Mouse (Mus musculus) spleen, adult 18-20 months (tissue): ENCODE data around the gene Ugt1a10.
"Not testable (repeated sequence)": the region's sequence is repeated elsewhere in the genome, so short reads cannot be mapped to it uniquely, and the experiment has no call there.

Experiments
- DNase-seq, 2 experiments: peaks; one replicate each; pipeline ENCODE4 v3.0.0; 2022; ENCODE audit warnings: mixed read lengths in 2 of 2

Ugt1a10 gene

DNA sequence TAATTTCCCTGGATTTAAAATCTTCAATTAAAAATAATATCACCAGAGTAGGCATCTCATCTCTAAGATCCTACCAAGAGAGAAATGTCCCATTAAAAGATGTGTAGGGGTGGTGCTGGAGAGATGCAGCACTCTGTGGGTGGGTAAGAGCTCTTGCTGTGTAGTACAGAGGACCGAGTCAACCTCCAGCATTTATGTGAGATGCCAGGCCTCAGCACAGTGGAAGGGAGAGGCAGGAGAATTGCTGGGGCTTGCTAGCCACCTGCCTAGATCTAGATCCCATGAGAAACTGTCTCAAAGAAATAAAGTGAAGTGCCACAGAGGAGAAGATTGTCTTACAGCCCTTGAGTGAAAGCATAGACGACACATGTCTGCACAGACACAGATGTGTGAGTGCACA, 161.4 kb downstream of the Ugt1a10 start:
- DNase-seq: no peak

DNA sequence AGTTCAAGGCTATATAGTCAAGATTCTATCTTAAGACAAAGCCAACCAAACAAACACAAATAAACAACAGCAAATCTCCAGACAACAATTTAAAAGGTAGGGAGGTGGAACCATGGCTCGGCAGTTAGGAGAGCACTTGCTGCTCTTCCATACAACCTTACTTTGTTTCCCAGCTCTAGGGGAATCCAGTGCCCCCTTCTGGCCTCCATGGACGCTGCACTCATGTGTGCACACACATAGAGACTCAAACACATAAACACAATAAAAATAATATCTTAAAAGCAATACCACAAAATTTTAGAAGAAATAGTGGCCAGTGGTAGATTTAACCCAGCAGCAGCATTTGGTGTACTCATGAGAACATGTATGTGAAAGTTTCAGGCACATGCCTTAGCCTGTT, 162.0 kb downstream of the Ugt1a10 start:
- DNase-seq: no peak

- no peak for DNase-seq
Observed at GRCm38 (mm10) chr1:88217576-88217975, 162.4 kb downstream of the Ugt1a10 start.

DNA sequence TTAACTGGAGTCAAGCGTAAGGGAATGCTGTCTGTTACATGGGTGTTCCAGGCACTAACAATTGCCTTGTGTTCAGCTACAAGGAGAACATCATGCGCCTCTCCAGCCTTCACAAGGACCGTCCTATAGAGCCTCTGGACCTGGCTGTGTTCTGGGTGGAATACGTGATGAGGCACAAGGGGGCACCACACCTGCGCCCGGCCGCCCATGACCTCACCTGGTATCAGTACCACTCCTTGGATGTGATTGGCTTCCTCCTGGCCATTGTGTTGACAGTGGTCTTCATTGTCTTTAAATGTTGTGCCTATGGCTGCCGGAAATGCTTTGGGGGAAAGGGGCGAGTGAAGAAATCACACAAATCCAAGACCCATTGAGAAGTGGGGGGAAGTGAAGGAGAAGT, 162.9 kb downstream of the Ugt1a10 start:
- DNase-seq: no peak

GRCm38 (mm10) chr1:88218591-88218990, 163.4 kb downstream of the Ugt1a10 start:
- no peak for DNase-seq

- no peak for DNase-seq
Observed at GRCm38 (mm10) chr1:88219054-88219453, 163.9 kb downstream of the Ugt1a10 start.

- DNase-seq: no peak
Observed at GRCm38 (mm10) chr1:88220336-88220735, 165.1 kb downstream of the Ugt1a10 start.

DNA sequence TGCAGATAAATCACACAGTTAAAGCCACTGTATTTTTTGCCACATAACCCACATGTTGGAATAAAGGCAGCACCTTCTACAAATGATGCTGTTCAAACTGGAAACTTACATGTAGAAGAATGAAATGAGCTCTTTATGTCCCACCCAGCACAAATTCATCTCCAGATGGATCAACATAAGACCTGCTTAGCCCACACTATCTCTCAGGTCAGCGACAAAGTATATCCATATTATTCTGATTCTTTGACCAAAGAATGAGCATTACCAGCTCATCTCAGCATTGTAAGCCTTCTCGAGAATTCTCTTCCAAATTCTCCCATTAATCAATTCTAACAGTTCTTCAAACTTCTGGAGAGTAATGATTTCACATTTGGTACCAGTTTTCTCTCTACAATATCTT, 167.0 kb downstream of the Ugt1a10 start:
- no peak for DNase-seq

- peak in 1 of 2 experiments; percentile 6 for DNase-seq
Observed at GRCm38 (mm10) chr1:88223011-88223515, 167.9 kb downstream of the Ugt1a10 start.

- DNase-seq: no peak
Observed at GRCm38 (mm10) chr1:88223591-88223990, 168.4 kb downstream of the Ugt1a10 start.

DNA sequence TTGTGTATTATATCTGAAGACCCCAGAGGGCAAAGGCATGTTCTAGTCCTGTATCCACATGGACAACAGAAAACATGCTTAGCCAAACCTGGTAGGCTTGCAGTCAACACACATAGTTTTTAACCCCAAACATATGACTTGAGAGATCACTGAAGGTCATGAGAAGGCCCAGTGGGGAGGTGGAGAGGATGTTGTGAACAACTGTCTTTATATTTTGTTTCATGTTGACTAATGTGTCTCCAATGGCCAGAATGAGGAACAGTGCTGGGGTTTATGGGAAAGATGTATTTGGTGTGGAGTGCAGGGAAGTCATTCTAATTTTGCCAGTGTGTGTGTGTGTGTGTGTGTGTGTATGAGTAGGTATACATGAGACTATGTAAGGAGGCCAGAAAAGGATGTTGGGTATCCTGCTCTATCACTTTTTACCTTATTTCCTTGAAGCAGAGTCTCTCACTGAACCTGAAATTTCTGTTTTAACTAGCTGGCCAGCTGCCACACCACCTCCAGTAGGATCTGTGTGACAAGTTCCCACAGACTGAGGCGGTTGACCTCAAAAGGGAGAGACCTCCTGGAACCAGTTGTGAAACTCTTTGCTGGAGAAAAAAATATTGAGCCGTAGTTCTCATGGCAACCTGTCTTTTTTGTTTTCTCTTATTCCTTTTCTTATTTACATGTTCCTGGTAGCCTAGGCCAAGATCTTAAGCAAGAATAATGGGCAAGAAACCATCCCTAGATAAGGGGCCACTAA, 169.0 kb downstream of the Ugt1a10 start:
- DNase-seq: no peak

- DNase-seq: not testable (repeated sequence)
Observed at GRCm38 (mm10) chr1:88225301-88225700, 170.1 kb downstream of the Ugt1a10 start.

DNA sequence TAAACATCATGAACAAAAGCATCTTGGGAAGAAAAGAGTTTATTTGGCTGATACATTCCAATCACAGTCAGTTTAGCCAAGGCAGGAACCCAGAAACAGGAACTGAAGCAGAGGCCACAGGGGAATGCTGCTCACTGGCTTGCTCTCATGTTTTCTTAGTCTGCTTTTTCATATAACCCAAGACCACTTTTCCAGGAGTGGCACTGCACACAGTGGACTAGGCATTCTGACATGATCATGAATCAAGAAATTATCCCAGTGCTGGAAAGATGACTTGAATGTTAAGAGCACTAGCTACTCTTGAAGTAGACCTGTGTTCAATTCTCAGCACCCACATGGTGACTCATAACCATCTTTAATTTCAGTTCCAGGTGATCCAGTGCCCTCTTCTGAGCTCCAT, 170.6 kb downstream of the Ugt1a10 start:
- no peak for DNase-seq

DNA sequence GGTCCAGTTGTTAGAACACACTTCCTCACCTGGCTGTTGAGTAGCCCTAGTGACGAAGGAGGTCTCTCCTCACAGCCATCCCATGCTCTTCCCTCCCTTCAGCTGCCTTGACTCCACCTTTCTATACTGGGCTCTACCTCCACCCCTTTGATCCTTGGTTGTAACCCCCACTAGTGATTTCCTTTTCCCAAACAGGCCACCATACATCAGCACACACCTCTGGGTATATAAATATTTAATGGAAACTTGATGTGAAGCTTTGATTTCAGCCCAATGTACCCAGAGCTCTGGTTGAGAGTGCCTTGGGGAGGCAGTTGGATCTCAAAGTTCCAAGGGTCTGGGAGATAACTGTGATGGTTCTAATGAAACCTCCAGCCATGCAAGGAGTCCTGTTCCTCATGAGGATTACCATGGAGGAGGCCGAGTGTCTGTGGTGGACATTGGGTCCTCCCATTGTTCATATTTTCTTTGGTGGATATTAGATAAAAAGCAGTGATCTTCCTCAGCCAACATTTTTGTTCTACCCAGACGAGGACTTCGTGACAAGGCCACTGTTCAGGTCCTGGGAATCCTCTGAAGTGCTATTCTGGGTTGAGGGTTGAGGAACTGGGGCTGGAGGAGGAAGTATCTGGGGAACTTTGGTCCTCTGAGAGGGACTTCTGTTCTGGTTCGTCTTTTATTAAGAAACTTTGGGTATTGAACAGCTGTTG, 171.6 kb downstream of the Ugt1a10 start, which contains the start of gene Mroh2a:
Mroh2a (plus strand) TSS at position 317 of the 710 bp plus-strand sequence.
- peak in 1 of 2 experiments; percentile 26 for DNase-seq

DNA sequence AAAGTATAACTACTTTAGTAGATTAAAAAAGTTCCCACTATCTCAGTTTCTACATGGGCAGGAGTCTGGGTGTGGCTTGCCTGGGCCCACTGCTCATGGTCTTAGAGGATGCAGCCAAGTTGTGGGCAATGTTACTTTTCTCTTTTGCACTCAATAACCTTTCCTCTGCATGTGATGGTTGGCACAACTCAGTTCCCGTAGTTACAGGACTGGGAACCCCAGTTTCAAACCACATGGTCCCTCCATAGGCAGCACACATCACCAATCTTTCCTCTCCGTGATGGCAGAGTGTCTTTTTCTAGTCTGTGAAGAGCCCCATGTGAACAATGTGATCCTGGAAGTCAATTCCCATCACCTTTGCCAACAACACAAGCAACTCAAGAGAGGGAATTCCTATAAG, 172.3 kb downstream of the Ugt1a10 start:
- peak in 1 of 2 experiments; percentile 6 for DNase-seq

DNA sequence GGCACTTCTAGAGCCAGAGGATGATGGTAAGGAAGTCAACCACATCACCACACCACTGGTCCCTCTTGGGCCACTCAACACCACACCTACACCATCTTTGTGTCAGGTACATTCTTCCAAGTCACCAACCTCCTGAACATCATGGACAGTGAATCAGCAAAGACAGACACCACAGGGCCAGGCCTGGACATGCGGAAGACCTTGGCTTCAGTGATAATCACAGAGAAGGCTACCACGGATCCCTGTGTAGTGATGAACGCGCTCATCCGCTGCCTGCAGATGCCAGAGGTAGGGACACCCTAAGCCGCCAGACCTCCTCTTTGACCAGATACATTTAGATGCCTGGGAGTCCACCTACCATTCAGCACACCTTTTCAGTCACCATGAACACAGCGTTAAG, 172.9 kb downstream of the Ugt1a10 start:
- DNase-seq: peak; percentile 10 to 16

DNA sequence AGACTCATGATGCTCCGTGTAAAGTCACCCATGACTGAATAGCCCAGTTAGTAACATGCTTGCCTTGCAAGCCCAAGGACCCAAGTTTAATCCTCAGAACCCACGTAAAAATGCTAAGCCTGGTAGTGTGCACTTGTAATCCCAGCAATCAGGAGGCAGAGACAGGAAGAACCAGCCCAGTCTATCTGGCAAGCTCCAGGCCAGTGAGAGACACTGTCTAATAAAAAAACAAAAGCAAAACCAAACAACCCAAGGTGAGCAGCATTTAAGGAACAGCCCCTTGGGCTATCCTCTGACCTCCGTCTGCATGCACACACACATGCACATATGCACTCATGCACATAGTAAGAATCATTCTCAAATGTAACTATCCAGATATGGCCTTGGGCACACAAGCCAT, 174.4 kb downstream of the Ugt1a10 start:
- peak in 1 of 2 experiments; percentile 6 for DNase-seq

DNA sequence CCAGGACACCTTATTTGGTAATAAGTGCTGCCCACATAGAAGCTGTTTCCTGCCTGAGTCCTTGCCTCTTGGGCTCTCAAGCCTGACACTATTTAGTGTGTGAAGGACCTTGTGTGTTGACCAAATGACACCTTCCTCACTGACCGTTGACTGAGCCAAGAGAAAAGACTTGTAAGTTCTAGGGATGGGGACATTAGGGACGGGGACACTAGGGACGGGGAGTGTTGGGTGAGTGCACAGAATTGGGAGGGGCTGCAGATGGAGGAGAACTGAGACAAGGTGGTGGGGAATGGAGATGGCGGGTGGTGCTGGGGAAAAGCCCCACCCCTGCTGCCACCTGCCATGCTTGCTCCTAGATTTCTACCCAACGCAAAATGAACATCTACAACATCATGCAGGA, 174.8 kb downstream of the Ugt1a10 start:
- peak; percentile 4 to 12 for DNase-seq

- peak; percentile 6 to 14 for DNase-seq
Observed at GRCm38 (mm10) chr1:88230421-88230820, 175.2 kb downstream of the Ugt1a10 start.

GRCm38 (mm10) chr1:88230981-88231802, 176.0 kb downstream of the Ugt1a10 start:
- DNase-seq: peak; percentile 5 to 7

DNA sequence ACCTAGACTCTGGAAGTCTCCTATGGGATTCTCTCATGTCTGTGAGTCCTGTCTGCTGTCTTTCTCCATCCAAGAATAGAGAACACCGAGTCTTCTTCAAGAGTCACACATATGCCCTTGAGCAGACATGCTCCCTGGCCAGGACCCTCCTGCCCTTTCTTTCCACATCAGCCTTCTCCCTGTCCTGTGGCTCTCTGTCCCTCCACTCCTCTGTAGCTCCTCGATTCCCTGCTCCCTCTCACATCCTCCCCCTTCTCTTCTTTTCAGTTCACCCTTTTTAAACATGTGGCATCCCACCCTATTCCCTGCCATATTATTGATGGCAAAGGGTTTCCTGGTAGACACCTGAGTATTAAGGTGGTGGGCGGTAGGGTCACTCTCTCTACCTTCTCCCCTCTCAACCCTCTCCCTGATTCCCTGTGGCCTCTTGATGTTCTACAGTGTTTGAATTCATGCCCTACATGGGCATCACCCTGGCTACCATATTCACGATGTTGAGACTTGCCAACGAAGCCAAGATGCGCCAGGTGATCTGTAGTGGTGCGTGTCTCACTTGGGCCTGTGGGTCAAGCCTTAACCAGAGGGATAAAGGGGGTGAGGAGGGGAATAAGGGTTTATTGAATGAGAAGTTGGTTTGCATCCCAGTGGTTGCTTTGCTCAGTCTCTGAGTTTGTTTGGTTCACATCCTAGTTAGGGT, 176.8 kb downstream of the Ugt1a10 start:
- DNase-seq: peak; percentile 8 to 9

DNA sequence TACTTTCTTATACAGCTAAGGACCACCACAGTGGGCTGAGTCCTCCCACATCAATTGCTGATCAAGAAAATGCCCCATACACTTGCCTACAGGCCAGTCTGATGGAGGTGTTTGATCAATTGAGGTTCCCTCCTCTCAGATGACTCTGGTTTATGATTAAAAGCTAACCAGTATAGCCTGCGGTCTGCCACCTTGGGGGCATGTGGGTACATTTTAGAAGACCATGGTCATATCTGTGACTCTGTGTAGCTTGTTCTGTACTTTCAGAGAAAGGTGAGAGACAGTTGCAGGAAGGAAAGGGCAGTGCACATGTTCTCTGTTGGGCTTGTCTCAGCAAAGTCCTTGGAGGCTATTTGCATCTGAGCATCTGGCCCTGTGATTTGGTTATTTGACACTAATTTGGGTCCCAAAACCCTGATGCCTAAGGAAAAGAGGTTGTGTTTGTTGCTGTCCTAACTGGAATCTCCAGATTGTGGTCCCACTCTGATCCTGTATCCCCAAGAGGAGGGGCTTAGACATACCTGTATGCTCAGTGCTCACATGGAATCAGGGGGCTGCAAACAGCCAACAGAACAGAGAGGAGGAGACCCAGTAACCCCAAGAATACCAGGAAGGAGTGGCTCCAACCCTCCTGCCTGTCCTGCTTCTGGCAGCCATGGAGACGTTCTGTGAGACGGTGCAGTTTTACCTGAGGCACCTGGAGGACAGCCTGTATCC, 177.6 kb downstream of the Ugt1a10 start:
- DNase-seq: peak in 1 of 2 experiments; percentile 4
